Mouse (Mus musculus) brown adipose tissue, adult 24 weeks (tissue): ENCODE measurements around the gene Ppp4r1. TPM values are rescaled to one million over a fixed set of nuclear protein-coding genes. Genes with fewer than 3 reads are reported as not detected.

Experiments
- H3K27ac ChIP-seq: fragments of 200-500 bp; replicated peaks from 2 replicates; pipeline ENCODE4 v1.5.1; 2012; ENCODE audit warnings: low read depth, mild to moderate bottlenecking, low read length
- H3K4me1 ChIP-seq: fragments of 200-500 bp; 2 replicates; pipeline ENCODE4 v1.6.1; 2012; ENCODE audit warnings: low read length, mixed read lengths; ENCODE audit not compliant: control insufficient read depth, insufficient read depth, insufficient read length
- H3K4me3 ChIP-seq: fragments of 200-500 bp; 2 replicates; pipeline ENCODE4 v1.5.1; 2012; ENCODE audit warnings: low read depth, mild to moderate bottlenecking, low read length, moderate library complexity; ENCODE audit not compliant: insufficient read depth
- polyA plus RNA-seq: library from polyadenylated mRNA; stranded (reverse); fragments of >200 nt; gene quantifications from 2 replicates; pipeline ENCODE4 v1.2.4, GENCODE M21; 2012; ENCODE audit not compliant: missing spikeins, insufficient read depth, insufficient read length

The Ppp4r1 gene
- polyA plus RNA-seq, 1 experiment: 14.4 TPM

- Histone ChIP-seq H3K4me3 (no peak overlapping the region), H3K27ac (no peak overlapping the region)
Measured at GRCm38 (mm10) chr17:65755857-65756256, 26.5 kb upstream of the Ppp4r1 start.

GRCm38 (mm10) chr17:65757150-65757549, 25.2 kb upstream of the Ppp4r1 start:
- H3K27ac ChIP-seq: no peak overlapping the region
- no peaks in the 10 kb centered on the region for H3K4me1 ChIP-seq
- H3K4me3 ChIP-seq: no peak overlapping the region

More at GRCm38 (mm10) chr17:65755857-65756256, 26.5 kb upstream of the Ppp4r1 start:
- no peaks in the 10 kb centered on the region for H3K4me1 ChIP-seq

GRCm38 (mm10) chr17:65763221-65763620, 19.2 kb upstream of the Ppp4r1 start:
- H3K4me1 ChIP-seq: peaks cover 1% of the 10 kb centered on the region; the same call in 1 of the 2 replicates
- no peak overlapping the region for H3K4me3 ChIP-seq
- no peak overlapping the region for H3K27ac ChIP-seq

GRCm38 (mm10) chr17:65768486-65768885, 13.9 kb upstream of the Ppp4r1 start:
- peaks cover 16% of the 10 kb centered on the region for H3K4me1 ChIP-seq
- H3K27ac ChIP-seq: 0 out of 2 replicates have a peak overlapping the region, but pooled peaks have one; percentile 10
- H3K4me3 ChIP-seq: no peak overlapping the region

GRCm38 (mm10) chr17:65770982-65771915, 11.1 kb upstream of the Ppp4r1 start:
- Histone ChIP-seq H3K4me1 (peaks cover 16% of the 10 kb centered on the region), H3K27ac (peak overlapping the region; percentile 19; the same call in 1 of the 2 replicates), H3K4me3 (peak overlapping the region; percentile 70)

- Histone ChIP-seq H3K4me3 (peak within 1 kb of the TSS; percentile 70), H3K27ac (peak within 1 kb of the TSS; percentile 52), H3K4me1 (peaks cover 16% of the 10 kb centered on the region)
Measured at GRCm38 (mm10) chr17:65771951-65772934, 10.1 kb upstream of the Ppp4r1 start, which contains the start of gene Rab31. Rab31 (minus strand) TSS chr17:65772752.

GRCm38 (mm10) chr17:65773617-65774016, 8.8 kb upstream of the Ppp4r1 start:
- no peak overlapping the region for H3K27ac ChIP-seq
- no peak overlapping the region for H3K4me3 ChIP-seq
- H3K4me1 ChIP-seq: peaks cover 11% of the 10 kb centered on the region

GRCm38 (mm10) chr17:65774439-65774838, 7.9 kb upstream of the Ppp4r1 start:
- H3K27ac ChIP-seq: no peak overlapping the region

GRCm38 (mm10) chr17:65776228-65776627, 6.1 kb upstream of the Ppp4r1 start:
- Histone ChIP-seq H3K4me3 (no peak overlapping the region), H3K4me1 (peaks cover 1% of the 10 kb centered on the region; the same call in 1 of the 2 replicates), H3K27ac (no peak overlapping the region)

More at GRCm38 (mm10) chr17:65774439-65774838, 7.9 kb upstream of the Ppp4r1 start:
- Histone ChIP-seq H3K4me3 (no peak overlapping the region), H3K4me1 (peaks cover 5% of the 10 kb centered on the region; the same call in 1 of the 2 replicates)

- no peak overlapping the region for H3K4me3 ChIP-seq
- H3K4me1 ChIP-seq: no peaks in the 10 kb centered on the region
- H3K27ac ChIP-seq: no peak overlapping the region
Measured at GRCm38 (mm10) chr17:65777461-65777860, 4.9 kb upstream of the Ppp4r1 start.

GRCm38 (mm10) chr17:65780970-65781369, 1.4 kb upstream of the Ppp4r1 start:
- H3K27ac ChIP-seq: no peak overlapping the region
- no peak overlapping the region for H3K4me3 ChIP-seq
- no peaks in the 10 kb centered on the region for H3K4me1 ChIP-seq

- Histone ChIP-seq H3K4me3 (peak overlapping the region; percentile 96), H3K4me1 (peaks cover 6% of the 10 kb centered on the region), H3K27ac (peak overlapping the region; percentile 95)
Measured at GRCm38 (mm10) chr17:65783182-65784161, 1.1 kb downstream of the Ppp4r1 start.

GRCm38 (mm10) chr17:65784610-65785140, 2.3 kb downstream of the Ppp4r1 start:
- Histone ChIP-seq H3K4me3 (no peak overlapping the region), H3K4me1 (peaks cover 10% of the 10 kb centered on the region), H3K27ac (no peak overlapping the region; the same call in 1 of the 2 replicates)

- Histone ChIP-seq H3K27ac (no peak overlapping the region), H3K4me3 (no peak overlapping the region), H3K4me1 (peaks cover 12% of the 10 kb centered on the region)
Measured at GRCm38 (mm10) chr17:65785707-65786106, 3.3 kb downstream of the Ppp4r1 start.
